Comparison of ENCODE assay signal across 23 mouse cellular contexts in genomic region chr1:42724881-42725280, GRCm38 (mm10). TPM values are rescaled to one million over a fixed set of nuclear protein-coding genes. Genes with fewer than 3 reads are reported as not detected.
A peak's percentile ranks its signal among the peaks of the same experiment; 100 is the strongest.
DNase-seq lines count a peak whose midpoint lies in the region; ATAC-seq lines count a peak whose summit lies in the region.
"Had no signal": no experiment of that assay in that cellular context is flagged by ENCODE, and none has a peak within 500 bp of the region (broad histone marks: within the 10 kb centered on the region; RNA-seq: fewer than 3 reads in every experiment).

No protein-coding gene starts in this region.

- no peaks in the 10 kb centered on the region for H3K9me3 ChIP-seq in forebrain, embryonic 11.5 days (ENCODE audit: control insufficient read depth, low read length)
- no peaks in the 10 kb centered on the region for H3K9me3 ChIP-seq in forebrain, embryonic 12.5 days
- H3K9me3 ChIP-seq: embryonic facial prominence, embryonic 13.5 days; embryonic facial prominence, embryonic 15.5 days; forebrain, embryonic 10.5 days had no signal

- peak; percentile 14 for DNase-seq in forebrain, embryonic 11.5 days (ENCODE audit: low spot score)
- DNase-seq in ES-CJ7 (ENCODE audit: low read depth, low spot score) (peak; percentile 67), ZHBTc4 (ENCODE audit: low read depth, low spot score) (peak; percentile 54)
- DNase-seq in lung, postnatal 4 days, result no peak
- DNase-seq: adrenal gland, adult 2 months; adrenal gland, postnatal 10 days; adrenal gland, postnatal 25 days; B cell, adult 2 months; cerebellum, adult 11 months; cerebellum, adult 18-20 months; cerebellum, adult 8-10 months; cerebellum, adult 9-11 months; cerebellum, postnatal 14 days; cerebellum, postnatal 36 days; embryo, embryonic 11 days had no signal

- H3K4me3 ChIP-seq in forebrain, embryonic 11.5 days (ENCODE audit: low read depth, low read length), result no peak overlapping the region
- no peak overlapping the region for H3K4me3 ChIP-seq in forebrain, embryonic 12.5 days (replicated peaks)
- H3K4me3 ChIP-seq: embryonic facial prominence, embryonic 13.5 days; embryonic facial prominence, embryonic 15.5 days; erythroblast, embryonic 14.5 days; forebrain, embryonic 10.5 days had no signal

- no peak overlapping the region for H3K4me2 ChIP-seq in forebrain, embryonic 11.5 days (ENCODE audit: low read depth, low read length, severe bottlenecking)
- no peak overlapping the region for H3K4me2 ChIP-seq in forebrain, embryonic 12.5 days
- H3K4me2 ChIP-seq: embryonic facial prominence, embryonic 13.5 days; embryonic facial prominence, embryonic 15.5 days had no signal

- no peak overlapping the region for H3K27ac ChIP-seq in forebrain, embryonic 11.5 days (ENCODE audit: low read depth, low read length)
- no peak overlapping the region for H3K27ac ChIP-seq in forebrain, embryonic 12.5 days
- H3K27ac ChIP-seq: embryonic facial prominence, embryonic 13.5 days; embryonic facial prominence, embryonic 15.5 days; forebrain, embryonic 10.5 days had no signal

- H3K36me3 ChIP-seq in forebrain, embryonic 11.5 days (ENCODE audit: control insufficient read depth, insufficient read depth, low read length), result no peaks in the 10 kb centered on the region
- no peaks in the 10 kb centered on the region for H3K36me3 ChIP-seq in forebrain, embryonic 12.5 days (replicated peaks)
- H3K36me3 ChIP-seq: embryonic facial prominence, embryonic 13.5 days; embryonic facial prominence, embryonic 15.5 days; forebrain, embryonic 10.5 days had no signal

- H3K27me3 ChIP-seq in forebrain, embryonic 11.5 days (ENCODE audit: control insufficient read depth, insufficient read depth, low read length), result no peaks in the 10 kb centered on the region
- no peaks in the 10 kb centered on the region for H3K27me3 ChIP-seq in forebrain, embryonic 12.5 days

- WGBS in forebrain, embryonic 11.5 days, result 83% methylated on average over 2 of the region's 2 CpGs
- WGBS in forebrain, embryonic 12.5 days, result 77% methylated on average over 2 of the region's 2 CpGs

- H3K9ac ChIP-seq in forebrain, embryonic 11.5 days (ENCODE audit: low read length), result no peak overlapping the region
- no peak overlapping the region for H3K9ac ChIP-seq in forebrain, embryonic 12.5 days
- H3K9ac ChIP-seq: embryonic facial prominence, embryonic 13.5 days; embryonic facial prominence, embryonic 15.5 days had no signal

- ATAC-seq in forebrain, embryonic 11.5 days (replicated peaks; ENCODE audit: low FRiP score), result no peak
- no peak for ATAC-seq in forebrain, embryonic 12.5 days (ENCODE audit: low FRiP score)
- ATAC-seq: CD4-positive, CD25-positive, alpha-beta regulatory T cell, adult 4 months; forebrain, embryonic 14.5 days; forebrain, embryonic 16.5 days had no signal

- H3K4me1 ChIP-seq in forebrain, embryonic 11.5 days (replicated peaks; ENCODE audit: control insufficient read depth, insufficient read depth, low read length), result no peaks in the 10 kb centered on the region; the same call in 1 of the 2 replicates
- H3K4me1 ChIP-seq in forebrain, embryonic 12.5 days, result no peaks in the 10 kb centered on the region; the same call in 1 of the 2 replicates
- H3K4me1 ChIP-seq: embryonic facial prominence, embryonic 13.5 days; embryonic facial prominence, embryonic 15.5 days had no signal

RNA-seq across cellular contexts. Expression of gene Pou3f3, which starts 29.3 kb away (rescaled TPM):
- 28.5 and 29.3 TPM in 2 replicates for polyA plus RNA-seq in forebrain, embryonic 11.5 days (2014; fragmentation: Nextera tagmentation; extraction: Ambion mirVana)
- 38.2 and 46.0 TPM in 2 replicates for polyA plus RNA-seq in forebrain, embryonic 12.5 days (2016; fragmentation: Nextera tagmentation; extraction: Ambion mirVana)
- polyA plus RNA-seq: erythroblast, embryonic 14.5 days had no signal

Comparison
In these comparisons a context has a peak if more than half of its experiments do, and no peak if none do; other contexts are left out.
1. DNase-seq: peak in forebrain, embryonic 11.5 days (single experiment), ES-CJ7 (single experiment) and ZHBTc4 (single experiment); none in lung, postnatal 4 days (0 of 2).